In the genomic region with DNA sequence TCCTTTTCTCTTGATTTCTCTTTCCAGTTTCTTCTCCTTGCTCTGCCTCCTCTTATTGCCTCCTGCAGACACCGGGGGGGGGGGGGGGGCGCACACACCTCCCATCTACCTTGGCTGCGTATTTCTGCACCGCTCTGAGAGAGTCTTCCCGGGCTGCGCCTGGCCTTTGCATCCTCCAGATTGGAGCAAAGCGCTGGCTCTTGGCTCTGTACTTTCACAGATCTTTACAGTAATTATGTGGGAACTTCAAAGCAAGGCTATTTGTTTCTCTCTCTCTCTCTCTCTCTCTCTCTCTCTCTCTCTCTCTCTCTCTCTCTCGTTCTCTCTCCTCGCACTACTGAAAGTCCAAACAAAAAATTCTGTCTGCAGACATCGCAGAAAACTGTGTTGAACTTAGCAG, we compare ENCODE assay signal across 10 mouse cellular contexts.
DNase-seq lines count a peak whose midpoint lies in the region; ATAC-seq and TF ChIP-seq lines count a peak whose summit lies in the region.
"Had no signal": no experiment of that assay in that cellular context is flagged by ENCODE, and none has a peak within 500 bp of the region (broad histone marks: within the 10 kb centered on the region; RNA-seq: fewer than 3 reads in every experiment).

No protein-coding gene starts in this region.

- peak overlapping the region; percentile 66 for H3K4me2 ChIP-seq in heart, embryonic 11.5 days
- H3K4me2 ChIP-seq in lung, embryonic 14.5 days, result peak overlapping the region; percentile 75
- H3K4me2 ChIP-seq in embryonic facial prominence, embryonic 14.5 days (ENCODE audit: low read depth, low read length), result peak overlapping the region; percentile 67
- peak overlapping the region; percentile 57 for H3K4me2 ChIP-seq in limb, embryonic 12.5 days

- no peaks in the 10 kb centered on the region for H3K4me1 ChIP-seq in heart, embryonic 11.5 days (ENCODE audit: control insufficient read depth, insufficient read depth, low read length)
- H3K4me1 ChIP-seq in lung, embryonic 14.5 days (ENCODE audit: insufficient read depth), result peaks cover 5% of the 10 kb centered on the region
- H3K4me1 ChIP-seq in embryonic facial prominence, embryonic 14.5 days (ENCODE audit: control insufficient read depth, insufficient read depth, low read length), result no peaks in the 10 kb centered on the region
- peaks cover 32% of the 10 kb centered on the region for H3K4me1 ChIP-seq in limb, embryonic 12.5 days (replicated peaks)

- no peak for DNase-seq in heart, adult 8-10 months (ENCODE audit: low spot score)
- DNase-seq in lung, embryonic 14.5 days, result peak; percentile 64
- no peak for DNase-seq in lung, adult 18-20 months
- DNase-seq in embryonic facial prominence, embryonic 14.5 days (ENCODE audit: low spot score), result peak; percentile 35
- no peak for DNase-seq in gastrocnemius, adult 2 months

- H3K9me3 ChIP-seq in heart, embryonic 11.5 days (replicated peaks; ENCODE audit: control insufficient read depth, low read length), result no peaks in the 10 kb centered on the region
- H3K9me3 ChIP-seq in lung, embryonic 14.5 days (ENCODE audit: low read depth, low read length), result no peaks in the 10 kb centered on the region
- H3K9me3 ChIP-seq in embryonic facial prominence, embryonic 14.5 days (ENCODE audit: control insufficient read depth, low read length), result no peaks in the 10 kb centered on the region
- H3K9me3 ChIP-seq in limb, embryonic 12.5 days, result no peaks in the 10 kb centered on the region

- no peak for ATAC-seq in heart, embryonic 11.5 days (replicated peaks; ENCODE audit: insufficient number of reproducible peaks, low FRiP score, low TSS enrichment)
- no peak for ATAC-seq in lung, embryonic 14.5 days (ENCODE audit: insufficient read depth)
- ATAC-seq in embryonic facial prominence, embryonic 14.5 days (ENCODE audit: low read depth), result no peak
- no peak for ATAC-seq in limb, embryonic 12.5 days (ENCODE audit: insufficient number of reproducible peaks, insufficient read depth, low FRiP score, low TSS enrichment, low read depth)
- ATAC-seq: hindbrain, postnatal 0 days had no signal

- intact Hi-C loops in gastrocnemius, adult 2 months (cut with DNase I), result loop anchor here (2.0 to 10.0 kb wide), 3 partner anchors 97 to 794 kb away; partner anchors contain the start of gene Tbx3

- no peaks in the 10 kb centered on the region for H3K36me3 ChIP-seq in heart, embryonic 11.5 days (ENCODE audit: control insufficient read depth, insufficient read depth, low read length)
- no peaks in the 10 kb centered on the region for H3K36me3 ChIP-seq in lung, embryonic 14.5 days (ENCODE audit: insufficient read depth)
- H3K36me3 ChIP-seq in embryonic facial prominence, embryonic 14.5 days (ENCODE audit: control insufficient read depth, insufficient read depth, low read length), result no peaks in the 10 kb centered on the region
- no peaks in the 10 kb centered on the region for H3K36me3 ChIP-seq in limb, embryonic 12.5 days

- WGBS in heart, embryonic 11.5 days (ENCODE audit: insufficient replicate concordance), result 25% methylated on average over 9 of the region's 10 CpGs
- 9% methylated on average over 9 of the region's 10 CpGs for WGBS in lung, embryonic 14.5 days
- 20% methylated on average over 10 of the region's 10 CpGs for WGBS in embryonic facial prominence, embryonic 14.5 days
- 10% methylated on average over 10 of the region's 10 CpGs for WGBS in limb, embryonic 12.5 days

- TF ChIP-seq CTCF in lung, embryonic 14.5 days (IDR thresholded peaks at IDR 0.05; ENCODE audit: low read depth), result no peak
- no peak for TF ChIP-seq CTCF in gastrocnemius, adult 2 months (IDR thresholded peaks at IDR 0.05)

- H3K27ac ChIP-seq in heart, embryonic 11.5 days (ENCODE audit: low read depth, low read length), result no peak overlapping the region
- H3K27ac ChIP-seq in lung, embryonic 14.5 days (ENCODE audit: low read depth), result no peak overlapping the region
- H3K27ac ChIP-seq in embryonic facial prominence, embryonic 14.5 days (replicated peaks; ENCODE audit: low read depth, low read length), result peak overlapping the region; percentile 61
- no peak overlapping the region; the same call in 1 of the 2 replicates for H3K27ac ChIP-seq in limb, embryonic 12.5 days
- H3K27ac ChIP-seq in gastrocnemius, adult 2 months, result no peak overlapping the region
- H3K27ac ChIP-seq: hindbrain, postnatal 0 days; layer of hippocampus, adult 2 months had no signal

- H3K4me3 ChIP-seq in heart, embryonic 11.5 days (ENCODE audit: low read depth, low read length), result no peak overlapping the region
- H3K4me3 ChIP-seq in lung, embryonic 14.5 days (ENCODE audit: low read depth, low read length), result no peak overlapping the region; the same call in 1 of the 2 replicates
- peak overlapping the region; percentile 37; the same call in 1 of the 2 replicates for H3K4me3 ChIP-seq in embryonic facial prominence, embryonic 14.5 days (ENCODE audit: low read depth, low read length)
- H3K4me3 ChIP-seq in limb, embryonic 12.5 days (replicated peaks), result no peak overlapping the region
- no peak overlapping the region for H3K4me3 ChIP-seq in gastrocnemius, adult 2 months
- H3K4me3 ChIP-seq: layer of hippocampus, adult 2 months had no signal

- no peak overlapping the region for H3K9ac ChIP-seq in heart, embryonic 11.5 days (ENCODE audit: low read depth, low read length)
- peak overlapping the region; percentile 39 for H3K9ac ChIP-seq in lung, embryonic 14.5 days
- peak overlapping the region; percentile 56; the same call in 1 of the 2 replicates for H3K9ac ChIP-seq in embryonic facial prominence, embryonic 14.5 days (ENCODE audit: low read depth, low read length)
- H3K9ac ChIP-seq in limb, embryonic 12.5 days (replicated peaks), result peak overlapping the region; percentile 27; the same call in 1 of the 2 replicates

- peaks cover 22% of the 10 kb centered on the region for H3K27me3 ChIP-seq in heart, embryonic 11.5 days (ENCODE audit: control insufficient read depth, insufficient read depth, low read length)
- H3K27me3 ChIP-seq in lung, embryonic 14.5 days (ENCODE audit: insufficient read depth, low read length), result peaks cover 3% of the 10 kb centered on the region; the same call in 1 of the 2 replicates
- H3K27me3 ChIP-seq in embryonic facial prominence, embryonic 14.5 days (replicated peaks; ENCODE audit: control insufficient read depth, insufficient read depth, low read length), result peaks cover 32% of the 10 kb centered on the region
- H3K27me3 ChIP-seq in limb, embryonic 12.5 days, result peaks cover 79% of the 10 kb centered on the region
- H3K27me3 ChIP-seq: CH12.LX had no signal

Comparison
In these comparisons a context has a peak if more than half of its experiments do, and no peak if none do; other contexts are left out.
1. DNase-seq: peak in lung, embryonic 14.5 days (single experiment) and embryonic facial prominence, embryonic 14.5 days (single experiment); none in heart, adult 8-10 months (single experiment), lung, adult 18-20 months (0 of 2) and gastrocnemius, adult 2 months (single experiment).
2. Peak in every context shown above with its lines, with median percentiles within 50 percentile points of each other: H3K4me2 ChIP-seq.